Comparison of ENCODE assay signal across 26 mouse cellular contexts in the genomic region with DNA sequence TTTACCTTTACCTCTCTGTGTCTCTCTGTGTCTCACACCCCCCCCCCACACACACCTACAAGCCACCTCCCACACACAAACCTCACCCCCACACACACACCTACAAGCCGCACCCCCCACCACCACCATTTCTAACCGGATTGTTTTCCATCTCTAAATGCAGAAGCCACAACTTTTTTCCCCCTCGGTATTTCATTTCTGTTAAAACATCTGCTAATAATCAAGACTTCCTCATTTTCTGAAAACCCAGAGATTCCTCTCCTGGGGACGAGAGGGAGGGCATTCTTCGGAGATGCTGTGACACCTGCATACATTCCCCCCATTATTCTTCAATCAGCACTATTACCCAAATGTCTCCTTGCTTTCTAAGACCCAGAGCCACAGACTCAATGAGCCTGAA. TPM values are rescaled to one million over a fixed set of nuclear protein-coding genes. Genes with fewer than 3 reads are reported as not detected.
DNase-seq lines count a peak whose midpoint lies in the region; ATAC-seq and TF ChIP-seq lines count a peak whose summit lies in the region.
"Had no signal": no experiment of that assay in that cellular context is flagged by ENCODE, and none has a peak within 500 bp of the region (broad histone marks: within the 10 kb centered on the region; RNA-seq: fewer than 3 reads in every experiment).

No protein-coding gene starts in this region.

- no peak overlapping the region for H3K4me2 ChIP-seq in embryonic facial prominence, embryonic 14.5 days (ENCODE audit: low read depth, low read length)
- H3K4me2 ChIP-seq: embryonic facial prominence, embryonic 15.5 days; hindbrain, embryonic 12.5 days had no signal

- no peak for ATAC-seq in embryonic facial prominence, embryonic 14.5 days (ENCODE audit: low read depth)
- ATAC-seq: forebrain, embryonic 14.5 days; hindbrain, embryonic 16.5 days; inflammation-experienced regulatory T-cells, adult 6 months had no signal

- peak in 1 of 2 experiments; percentile 56; a peak in 3 of 4 replicates for TF ChIP-seq EP300 in MEL (IDR thresholded peaks at IDR 0.05; ENCODE audit: low read depth in 1 of 2, low read length in 2 of 2)

- intact Hi-C loops in left cerebral cortex, adult 2 months (cut with DNase I) = no loop called here

- H3K27me3 ChIP-seq in MEL (ENCODE audit: control insufficient read depth in 1 of 2, insufficient read depth in 2 of 2, low read length in 2 of 2) = no peaks in the 10 kb centered on the region
- H3K27me3 ChIP-seq in embryonic facial prominence, embryonic 14.5 days (replicated peaks; ENCODE audit: control insufficient read depth, insufficient read depth, low read length) = no peaks in the 10 kb centered on the region
- H3K27me3 ChIP-seq: embryonic facial prominence, embryonic 15.5 days; hindbrain, embryonic 12.5 days had no signal

- H3K4me3 ChIP-seq in MEL (ENCODE audit: control insufficient read depth in 1 of 2, insufficient read depth in 1 of 2, low read depth in 2 of 2, low read length in 2 of 2) = no peak overlapping the region
- no peak overlapping the region for H3K4me3 ChIP-seq in embryonic facial prominence, embryonic 14.5 days (ENCODE audit: low read depth, low read length)
- H3K4me3 ChIP-seq in left cerebral cortex, adult 2 months = no peak overlapping the region
- H3K4me3 ChIP-seq: embryonic facial prominence, embryonic 15.5 days; erythroblast, embryonic 14.5 days; forebrain, embryonic 10.5 days; heart, embryonic 10.5 days; hindbrain, embryonic 12.5 days had no signal

- H3K9ac ChIP-seq in MEL (ENCODE audit: control insufficient read depth, low read depth, low read length, poor library complexity, severe bottlenecking) = no peak overlapping the region
- no peak overlapping the region for H3K9ac ChIP-seq in embryonic facial prominence, embryonic 14.5 days (ENCODE audit: low read depth, low read length)
- H3K9ac ChIP-seq: embryonic facial prominence, embryonic 15.5 days; hindbrain, embryonic 12.5 days had no signal

- peaks cover 10 to 13% of the 10 kb centered on the region in 2 experiments for H3K4me1 ChIP-seq in MEL (ENCODE audit: control insufficient read depth in 1 of 2, insufficient read depth in 2 of 2, low read length in 2 of 2)
- peaks cover 3% of the 10 kb centered on the region; the same call in 1 of the 2 replicates for H3K4me1 ChIP-seq in embryonic facial prominence, embryonic 14.5 days (ENCODE audit: control insufficient read depth, insufficient read depth, low read length)

- no peak for TF ChIP-seq RAD21 in MEL (IDR thresholded peaks at IDR 0.05; ENCODE audit: low read depth, low read length)

- WGBS in embryonic facial prominence, embryonic 14.5 days = 35% methylated on average over 5 of the region's 5 CpGs

- H3K79me2 ChIP-seq in MEL (ENCODE audit: control insufficient read depth, insufficient read depth, low read length, poor library complexity) = no peaks in the 10 kb centered on the region

- H3K9me3 ChIP-seq in MEL (replicated peaks; ENCODE audit: insufficient read depth, low read length) = no peaks in the 10 kb centered on the region
- no peaks in the 10 kb centered on the region for H3K9me3 ChIP-seq in embryonic facial prominence, embryonic 14.5 days (ENCODE audit: control insufficient read depth, low read length)
- H3K9me3 ChIP-seq: embryonic facial prominence, embryonic 15.5 days; forebrain, embryonic 10.5 days; heart, embryonic 10.5 days; hindbrain, embryonic 12.5 days had no signal

- DNase-seq in 416B (ENCODE audit: low read depth) (peak; percentile 28), MEL (ENCODE audit: low read depth, low spot score) (peak; percentile 62)
- DNase-seq in embryonic facial prominence, embryonic 14.5 days (ENCODE audit: low spot score) = peak; percentile 18
- peak; percentile 18 for DNase-seq in mesoderm, embryonic 11.5 days (ENCODE audit: low read depth, low spot score)
- no peak for DNase-seq in left cerebral cortex, adult 2 months (ENCODE audit: extremely low spot score in 1 of 2, low spot score in 2 of 2)
- no peak for DNase-seq in spleen, adult 18-20 months
- DNase-seq in cerebellum, postnatal 4 days (ENCODE audit: low spot score in 2 of 2) = no peak
- DNase-seq: adrenal gland, adult 2 months; adrenal gland, postnatal 25 days; cerebellum, adult 18-20 months; cerebellum, adult 9-11 months; cerebellum, postnatal 36 days; embryo, embryonic 11 days; gastrocnemius, postnatal 36 days; heart, adult 18-20 months; heart, postnatal 10 days; heart, postnatal 4 days had no signal

- TF ChIP-seq POLR2A in MEL (IDR thresholded peaks at IDR 0.05; ENCODE audit: control insufficient read depth in 1 of 2, insufficient read depth in 1 of 2, low read depth in 1 of 2, low read length in 2 of 2, poor library complexity in 1 of 2) = no peak

- peaks cover 0 to 11% of the 10 kb centered on the region in 2 experiments; a peak in 2 of 4 replicates for H3K36me3 ChIP-seq in MEL (ENCODE audit: control insufficient read depth in 1 of 2, insufficient read depth in 2 of 2, low read length in 2 of 2)
- H3K36me3 ChIP-seq in embryonic facial prominence, embryonic 14.5 days (ENCODE audit: control insufficient read depth, insufficient read depth, low read length) = no peaks in the 10 kb centered on the region
- H3K36me3 ChIP-seq: embryonic facial prominence, embryonic 15.5 days; forebrain, embryonic 10.5 days; G1E; heart, embryonic 10.5 days; hindbrain, embryonic 12.5 days had no signal

- H3K27ac ChIP-seq in MEL (ENCODE audit: control insufficient read depth, low read depth, low read length) = no peak overlapping the region
- H3K27ac ChIP-seq in embryonic facial prominence, embryonic 14.5 days (replicated peaks; ENCODE audit: low read depth, low read length) = 0 out of 2 replicates have a peak overlapping the region, but pooled peaks have one; percentile 36
- no peak overlapping the region for H3K27ac ChIP-seq in left cerebral cortex, adult 2 months
- H3K27ac ChIP-seq: embryonic facial prominence, embryonic 15.5 days; forebrain, embryonic 10.5 days; heart, embryonic 10.5 days; hindbrain, embryonic 12.5 days had no signal

- TF ChIP-seq CTCF in MEL (IDR thresholded peaks at IDR 0.05 in 2 of 3, conservative IDR thresholded peaks at IDR 0.05 in 1 of 3; ENCODE audit: control insufficient read depth in 1 of 3, insufficient read depth in 1 of 3, low read depth in 2 of 3, low read length in 3 of 3, poor library complexity in 1 of 3, severe bottlenecking in 1 of 3) = no peak
- no peak for TF ChIP-seq CTCF in left cerebral cortex, adult 2 months (IDR thresholded peaks at IDR 0.05)

TF ChIP-seq in MEL, 35 proteins besides CTCF, POLR2A, EP300 and RAD21:
- TF ChIP-seq ETS1 (IDR thresholded peaks at IDR 0.05; ENCODE audit: low read depth, low read length) = peak; percentile 39; the same call in 1 of the 2 replicates
- peak; percentile 67 for TF ChIP-seq RCOR1 (IDR thresholded peaks at IDR 0.05; ENCODE audit: low read depth, low read length)
- 0 out of 2 replicates have a peak, but pooled peaks have one; percentile 44 for TF ChIP-seq ZNF384 (IDR thresholded peaks at IDR 0.05; ENCODE audit: low read depth, low read length)
- TF ChIP-seq MXI1 (IDR thresholded peaks at IDR 0.05; ENCODE audit: low read depth, low read length) = no peak
- no peak for TF ChIP-seq NELFE (IDR thresholded peaks at IDR 0.05; ENCODE audit: low read depth, low read length)
- no peak for TF ChIP-seq BHLHE40 (IDR thresholded peaks at IDR 0.05; ENCODE audit: borderline replicate concordance, low read depth, low read length)
- TF ChIP-seq TCF12 (IDR thresholded peaks at IDR 0.05; ENCODE audit: low read depth, low read length) = peak; percentile 54; the same call in 1 of the 2 replicates
- TF ChIP-seq USF1 (IDR thresholded peaks at IDR 0.05; ENCODE audit: low read depth, low read length) = no peak
- TF ChIP-seq SMC3 (IDR thresholded peaks at IDR 0.05; ENCODE audit: low read depth, low read length) = no peak
- no peak for TF ChIP-seq GATA1 (IDR thresholded peaks at IDR 0.05; ENCODE audit: low read depth, low read length)
- peak; percentile 29; the same call in 1 of the 2 replicates for TF ChIP-seq MAZ (IDR thresholded peaks at IDR 0.05; ENCODE audit: low read depth, low read length)
- TF ChIP-seq CHD2 (IDR thresholded peaks at IDR 0.05; ENCODE audit: low read length) = no peak

RNA-seq across cellular contexts. Expression of gene Tbk1, which starts 55.0 kb away (rescaled TPM):
- 18.0 and 21.5 TPM in 2 replicates for total RNA-seq in MEL (2012; rRNA removed)
- 10 to 100 TPM in 1 of 2 experiments, not detected in 1; 31.1 TPM for polyA plus RNA-seq in MEL (2012; ENCODE audit: insufficient read depth in 1 of 2, insufficient read length in 2 of 2, low read depth in 1 of 2, low replicate concordance in 2 of 2, missing spikeins in 1 of 2)
- polyA plus RNA-seq in embryonic facial prominence, embryonic 14.5 days (2014; fragmentation: Nextera tagmentation; extraction: Ambion mirVana) = 28.6 and 32.4 TPM in 2 replicates
- total RNA-seq in left cerebral cortex, adult 2 months (2021) = 10 to 100 TPM; 47.2 to 50.3 TPM

RNA-seq across cellular contexts. Expression of gene Rassf3, which starts 55.4 kb away (rescaled TPM):
- total RNA-seq in MEL (2012; rRNA removed) = 8.0 and 9.2 TPM in 2 replicates
- 10 to 100 TPM in 1 of 2 experiments, not detected in 1; 15.8 TPM for polyA plus RNA-seq in MEL (2012; ENCODE audit: insufficient read depth in 1 of 2, insufficient read length in 2 of 2, low read depth in 1 of 2, low replicate concordance in 2 of 2, missing spikeins in 1 of 2)
- 23.6 and 27.0 TPM in 2 replicates for polyA plus RNA-seq in embryonic facial prominence, embryonic 14.5 days (2014; fragmentation: Nextera tagmentation; extraction: Ambion mirVana)
- total RNA-seq in left cerebral cortex, adult 2 months (2021) = 10 to 100 TPM; 39.4 to 40.1 TPM

Comparison
In these comparisons a context has a peak if more than half of its experiments do, and no peak if none do; other contexts are left out.
1. DNase-seq: peak in 416B (single experiment), MEL (single experiment), embryonic facial prominence, embryonic 14.5 days (single experiment) and mesoderm, embryonic 11.5 days (single experiment); none in left cerebral cortex, adult 2 months (0 of 2), spleen, adult 18-20 months (0 of 2) and cerebellum, postnatal 4 days (0 of 2).